Mouse (Mus musculus) kidney, embryonic 16.5 days (tissue): ENCODE measurements around the gene Clasp2. TPM values are rescaled to one million over a fixed set of nuclear protein-coding genes. Genes with fewer than 3 reads are reported as not detected.
"Not testable (repeated sequence)": the region's sequence is repeated elsewhere in the genome, so short reads cannot be mapped to it uniquely, and the experiment has no call there.

Source experiments
- ATAC-seq: fragments of 200-750 bp; cut with Nextera tagmentation; 2 replicates; pipeline ENCODE4 v1.8.0; 2017; ENCODE audit warnings: moderate TSS enrichment; ENCODE audit not compliant: low FRiP score, low TSS enrichment
- H3K27ac ChIP-seq: fragments of 300-500 bp; sonication (generic); 2 replicates; pipeline ENCODE4 v1.5.1; 2014; ENCODE audit warnings: low read length
- H3K27me3 ChIP-seq: fragments of 300-500 bp; sonication (generic); 2 replicates; pipeline ENCODE4 v1.6.1; 2014; ENCODE audit warnings: low read length, control low read depth, mixed read lengths; ENCODE audit not compliant: insufficient read depth
- H3K36me3 ChIP-seq: fragments of 300-500 bp; sonication (generic); 2 replicates; pipeline ENCODE4 v1.6.1; 2014; ENCODE audit warnings: low read length, control low read depth, mixed read lengths; ENCODE audit not compliant: insufficient read depth
- H3K4me1 ChIP-seq: fragments of 300-500 bp; sonication (generic); 2 replicates; pipeline ENCODE4 v1.6.1; 2014; ENCODE audit warnings: low read length, control low read depth, mixed read lengths; ENCODE audit not compliant: insufficient read depth
- H3K4me2 ChIP-seq: fragments of 300-500 bp; sonication (generic); replicated peaks from 2 replicates; pipeline ENCODE4 v1.6.1; 2014; ENCODE audit warnings: low read depth, low read length
- H3K4me3 ChIP-seq: fragments of 300-500 bp; sonication (generic); 2 replicates; pipeline ENCODE4 v1.5.1; 2014; ENCODE audit warnings: mild to moderate bottlenecking, low read length
- H3K9ac ChIP-seq: fragments of 300-500 bp; sonication (generic); replicated peaks from 2 replicates; pipeline ENCODE4 v1.6.1; 2014; ENCODE audit warnings: low read length
- H3K9me3 ChIP-seq: fragments of 300-500 bp; sonication (generic); 2 replicates; pipeline ENCODE4 v1.6.1; 2016; ENCODE audit warnings: low read length, control low read depth
- WGBS: fragments of 180-500 bp; shearing (Covaris S2); extraction: QIAGEN DNeasy Blood & Tissue Kit; methylation state at CpG from one replicate; pipeline ENCODE4 v1.1.7; 2014; 5-methylcytosine and 5-hydroxymethylcytosine counted together
- polyA plus RNA-seq: library from polyadenylated mRNA; unstranded; fragments of >200 nt; fragmentation: Nextera tagmentation; extraction: Ambion mirVana; gene quantifications from 2 replicates; pipeline ENCODE4 v1.2.1, GENCODE M21; 2015

Clasp2 gene
- polyA plus RNA-seq, 1 experiment from 2014 or later = 23.0 TPM

GRCm38 (mm10) chr9:113904315-113904714 lies 163.0 kb downstream of the Clasp2 start:
- H3K27me3 ChIP-seq, H3K4me1 ChIP-seq, H3K4me3 ChIP-seq, H3K9ac ChIP-seq, ATAC-seq, H3K27ac ChIP-seq, H3K4me2 ChIP-seq, H3K9me3 ChIP-seq: not testable (repeated sequence)
- WGBS = 98% methylated on average over 6 of the region's 6 CpGs
- H3K36me3 ChIP-seq = peaks cover 32% of the 10 kb centered on the region

DNA sequence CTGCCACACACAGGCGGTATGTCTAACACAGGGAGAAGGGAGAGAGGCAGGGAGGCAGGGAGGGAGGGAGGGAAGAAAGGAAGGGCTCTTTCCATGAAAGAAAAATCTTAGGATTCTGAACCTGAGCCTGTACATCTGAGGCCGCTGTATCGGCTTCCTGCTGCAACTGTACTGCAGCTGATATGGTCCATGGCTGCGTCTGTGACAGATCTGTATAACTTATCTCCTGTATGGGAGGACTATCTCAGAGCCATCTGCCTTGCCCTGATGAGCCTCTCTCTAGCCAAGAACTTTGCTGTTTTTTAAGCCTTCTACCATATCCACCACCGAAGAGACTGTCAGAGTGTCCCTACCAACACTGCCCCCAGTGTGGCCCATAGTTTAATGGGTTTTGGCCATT lies 174.5 kb downstream of the Clasp2 start:
- 95% methylated on average over 5 of the region's 5 CpGs for WGBS
- peaks cover 26% of the 10 kb centered on the region; the same call in 1 of the 2 replicates for H3K36me3 ChIP-seq
- H3K4me2 ChIP-seq = no peak overlapping the region
- no peak overlapping the region for H3K27ac ChIP-seq
- no peak overlapping the region for H3K9ac ChIP-seq
- H3K4me1 ChIP-seq = no peaks in the 10 kb centered on the region
- no peak overlapping the region for H3K4me3 ChIP-seq
- no peaks in the 10 kb centered on the region for H3K27me3 ChIP-seq
- no peaks in the 10 kb centered on the region for H3K9me3 ChIP-seq
- ATAC-seq = no peak

GRCm38 (mm10) chr9:113922677-113923076 lies 181.4 kb downstream of the Clasp2 start:
- Histone ChIP-seq H3K27ac (no peak overlapping the region), H3K4me2 (no peak overlapping the region), H3K9ac (no peak overlapping the region), H3K27me3 (no peaks in the 10 kb centered on the region), H3K36me3 (peaks cover 17% of the 10 kb centered on the region; the same call in 1 of the 2 replicates), H3K9me3 (no peaks in the 10 kb centered on the region), H3K4me3 (no peak overlapping the region), H3K4me1 (no peaks in the 10 kb centered on the region)
- 92% methylated on average over 5 of the region's 5 CpGs for WGBS
- no peak for ATAC-seq

DNA sequence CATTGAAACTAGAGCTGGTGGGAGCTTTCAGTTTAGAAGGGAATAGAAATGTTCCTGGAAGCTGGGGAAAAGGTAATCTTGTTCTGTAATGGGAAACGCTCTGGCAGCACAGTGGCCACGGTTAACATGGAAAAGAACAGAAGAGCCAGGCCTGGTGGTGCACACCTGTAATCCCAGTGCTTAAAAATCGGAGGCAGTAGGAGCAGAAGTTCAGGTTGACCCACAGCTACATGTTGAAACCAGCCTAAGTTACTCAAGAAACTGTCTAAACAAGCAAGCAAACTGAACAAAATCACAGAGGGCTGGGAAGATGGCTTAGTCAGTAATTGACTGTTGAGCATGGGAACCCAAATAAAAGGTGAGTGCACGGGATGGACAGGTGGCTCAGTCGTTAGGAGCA lies 183.6 kb downstream of the Clasp2 start:
- H3K4me1 ChIP-seq = no peaks in the 10 kb centered on the region
- H3K4me3 ChIP-seq = no peak overlapping the region
- no peak overlapping the region for H3K9ac ChIP-seq
- no peaks in the 10 kb centered on the region for H3K27me3 ChIP-seq
- WGBS = 87% methylated on average over 5 of the region's 5 CpGs
- no peak overlapping the region for H3K27ac ChIP-seq
- H3K9me3 ChIP-seq = no peaks in the 10 kb centered on the region
- no peak overlapping the region for H3K4me2 ChIP-seq
- no peak for ATAC-seq
- peaks cover 14% of the 10 kb centered on the region; the same call in 1 of the 2 replicates for H3K36me3 ChIP-seq

DNA sequence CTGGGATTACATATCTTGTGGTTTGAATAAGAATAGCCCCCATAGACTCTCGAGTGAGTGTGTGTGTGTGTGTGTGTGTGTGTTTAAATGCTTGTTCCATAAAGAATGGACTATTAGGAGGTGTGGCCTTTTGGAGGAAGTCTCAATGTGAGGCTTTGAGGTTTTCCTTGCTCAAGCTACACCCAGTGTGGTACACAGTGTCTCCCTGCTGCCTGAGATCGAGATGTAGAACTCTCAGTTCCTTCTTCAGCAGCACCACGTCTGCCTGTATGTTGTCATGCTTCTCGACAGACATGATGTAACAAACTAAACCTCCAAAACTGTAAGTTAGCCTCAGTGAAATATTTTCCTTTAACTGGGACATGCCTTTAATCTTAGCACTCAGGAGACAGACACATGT lies 187.3 kb downstream of the Clasp2 start:
- Histone ChIP-seq H3K27me3 (no peaks in the 10 kb centered on the region), H3K4me3 (no peak overlapping the region), H3K27ac (no peak overlapping the region), H3K4me2 (no peak overlapping the region), H3K9ac (no peak overlapping the region), H3K4me1 (peaks cover 17% of the 10 kb centered on the region), H3K9me3 (no peaks in the 10 kb centered on the region), H3K36me3 (no peaks in the 10 kb centered on the region)
- no peak for ATAC-seq
- 84% methylated on average over 4 of the region's 4 CpGs for WGBS

- no peak for ATAC-seq
- Histone ChIP-seq H3K4me3 (peak overlapping the region; percentile 91), H3K27ac (no peak overlapping the region), H3K9ac (no peak overlapping the region), H3K9me3 (no peaks in the 10 kb centered on the region), H3K36me3 (no peaks in the 10 kb centered on the region), H3K4me1 (peaks cover 18% of the 10 kb centered on the region), H3K4me2 (peak overlapping the region; percentile 72), H3K27me3 (no peaks in the 10 kb centered on the region)
- 78% methylated on average over 1 of the region's 1 CpGs for WGBS
Measured at GRCm38 (mm10) chr9:113929676-113930075, 188.4 kb downstream of the Clasp2 start.

- H3K4me2 ChIP-seq = peak within 1 kb of the TSS; percentile 73
- no peaks in the 10 kb centered on the region for H3K36me3 ChIP-seq
- peak within 1 kb of the TSS; percentile 93 for H3K9ac ChIP-seq
- H3K4me3 ChIP-seq = peak within 1 kb of the TSS; percentile 91
- H3K4me1 ChIP-seq = peaks cover 25% of the 10 kb centered on the region
- ATAC-seq = peak; percentile 98
- no peaks in the 10 kb centered on the region for H3K27me3 ChIP-seq
- peak within 1 kb of the TSS; percentile 97 for H3K27ac ChIP-seq
- H3K9me3 ChIP-seq = no peaks in the 10 kb centered on the region
- under 1% methylated on average over 33 of the region's 86 CpGs for WGBS
Measured at GRCm38 (mm10) chr9:113930534-113931374, 189.5 kb downstream of the Clasp2 start, which contains the start of gene Ubp1. Ubp1 (plus strand) TSS chr9:113930934.

- Histone ChIP-seq H3K4me1 (peaks cover 31% of the 10 kb centered on the region), H3K27me3 (no peaks in the 10 kb centered on the region), H3K4me3 (peak overlapping the region; percentile 91), H3K4me2 (peak overlapping the region; percentile 73), H3K36me3 (no peaks in the 10 kb centered on the region), H3K27ac (peak overlapping the region; percentile 94), H3K9me3 (no peaks in the 10 kb centered on the region), H3K9ac (peak overlapping the region; percentile 93)
- peak; percentile 24 for ATAC-seq
- WGBS = under 1% methylated on average over 61 of the region's 91 CpGs
Measured at GRCm38 (mm10) chr9:113931375-113932099, 190.3 kb downstream of the Clasp2 start.

DNA sequence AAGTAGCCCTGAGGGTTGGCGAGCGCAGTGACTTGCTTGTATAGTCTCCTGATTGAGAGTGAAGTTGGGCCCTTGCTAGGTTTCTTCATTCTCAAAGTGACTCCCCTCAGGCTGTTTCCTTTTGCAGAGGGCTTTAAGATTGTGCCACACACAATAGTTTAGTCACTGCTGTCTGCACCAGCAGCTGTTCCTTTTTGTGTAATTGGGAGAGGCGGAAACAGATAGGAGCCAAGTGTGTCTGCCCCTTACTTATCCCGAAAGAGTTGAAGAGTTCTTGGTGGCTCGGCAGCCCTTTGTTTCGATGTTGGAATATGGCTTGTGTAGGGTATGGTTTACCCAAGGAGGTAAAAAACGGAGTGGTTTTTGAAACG lies 190.8 kb downstream of the Clasp2 start:
- no peaks in the 10 kb centered on the region for H3K36me3 ChIP-seq
- H3K9me3 ChIP-seq = no peaks in the 10 kb centered on the region
- WGBS = under 1% methylated on average over 8 of the region's 8 CpGs
- peak overlapping the region; percentile 91 for H3K4me3 ChIP-seq
- peak overlapping the region; percentile 93 for H3K9ac ChIP-seq
- H3K27me3 ChIP-seq = no peaks in the 10 kb centered on the region
- H3K27ac ChIP-seq = peak overlapping the region; percentile 94
- ATAC-seq = no peak
- peaks cover 31% of the 10 kb centered on the region for H3K4me1 ChIP-seq
- H3K4me2 ChIP-seq = peak overlapping the region; percentile 73

DNA sequence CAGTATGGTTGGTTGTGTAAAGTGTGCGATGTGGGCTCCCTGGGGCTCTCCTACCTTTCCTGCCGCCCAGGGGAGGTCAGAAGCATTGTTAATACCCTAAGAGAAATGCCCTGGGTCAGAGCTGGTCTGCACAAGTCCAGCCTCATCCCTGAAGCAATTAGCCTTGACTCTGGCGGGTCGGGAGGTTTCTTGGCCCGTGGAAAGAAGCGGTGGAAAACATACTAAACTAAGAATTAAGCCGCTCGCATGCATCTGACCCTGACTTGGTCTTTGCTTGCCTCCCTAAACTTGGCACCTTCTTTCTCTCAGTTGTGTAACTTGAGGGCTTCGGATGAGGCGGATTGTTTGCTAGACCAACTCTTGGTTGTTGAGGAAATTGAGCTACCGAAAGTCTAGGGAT lies 191.2 kb downstream of the Clasp2 start:
- Histone ChIP-seq H3K4me2 (peak overlapping the region; percentile 73), H3K27ac (peak overlapping the region; percentile 94), H3K4me3 (peak overlapping the region; percentile 91), H3K4me1 (peaks cover 31% of the 10 kb centered on the region), H3K27me3 (no peaks in the 10 kb centered on the region), H3K9me3 (no peaks in the 10 kb centered on the region), H3K9ac (peak overlapping the region; percentile 93), H3K36me3 (no peaks in the 10 kb centered on the region)
- ATAC-seq = no peak
- 7% methylated on average over 11 of the region's 11 CpGs for WGBS
